Mouse (Mus musculus): ENCODE measurements at regions not wholly inside any gene's neighbourhood (a gene's known extent, or its start where the extent isn't known, plus 50 kb on each side); places are given as distances from the start of the nearest gene placed in this dataset.

DNA sequence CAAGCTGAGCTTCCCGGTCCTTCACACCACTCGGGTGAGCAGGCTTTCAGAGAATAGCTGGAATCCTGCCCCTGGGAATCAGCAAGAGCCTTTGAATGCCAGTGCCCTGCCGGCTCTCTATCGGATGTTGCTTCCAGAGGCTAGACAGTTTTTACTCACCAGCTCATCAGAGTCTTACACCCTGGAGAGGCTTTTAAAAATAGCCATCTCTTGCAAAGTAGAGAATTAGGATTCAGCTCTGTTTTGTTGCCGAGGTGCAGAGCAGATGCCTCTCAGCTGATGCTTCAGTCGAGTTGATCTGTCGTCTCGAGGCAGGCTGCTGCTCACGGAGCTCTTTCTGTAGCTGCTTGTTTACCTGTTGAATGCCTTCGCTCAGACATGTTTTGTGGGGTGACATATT lies 441.3 kb upstream of the Gulo start:
- Histone ChIP-seq H3K9ac (ENCODE audit: low read depth, low read length) (no peak overlapping the region), H3K9me3 (replicated peaks; ENCODE audit: low read length) (no peaks in the 10 kb centered on the region), H3K4me3 (replicated peaks; ENCODE audit: low read depth, low read length) (no peak overlapping the region), H3K4me2 (ENCODE audit: low read length) (no peak overlapping the region), H3K4me1 (replicated peaks; ENCODE audit: insufficient read depth, low read length) (no peaks in the 10 kb centered on the region), H3K27ac (no peak overlapping the region), H3K27me3 (ENCODE audit: insufficient read depth, low read length) (no peaks in the 10 kb centered on the region), H3K36me3 (ENCODE audit: insufficient read depth, low read length) (no peaks in the 10 kb centered on the region)
- no peak for TF ChIP-seq CTCF (IDR thresholded peaks at IDR 0.05; ENCODE audit: low read depth)
- DNase-seq (ENCODE audit: low spot score) (no peak), ATAC-seq (replicated peaks; ENCODE audit: low FRiP score, low read depth) (no peak)
- WGBS, result 71% methylated on average over 10 of the region's 10 CpGs

DNA sequence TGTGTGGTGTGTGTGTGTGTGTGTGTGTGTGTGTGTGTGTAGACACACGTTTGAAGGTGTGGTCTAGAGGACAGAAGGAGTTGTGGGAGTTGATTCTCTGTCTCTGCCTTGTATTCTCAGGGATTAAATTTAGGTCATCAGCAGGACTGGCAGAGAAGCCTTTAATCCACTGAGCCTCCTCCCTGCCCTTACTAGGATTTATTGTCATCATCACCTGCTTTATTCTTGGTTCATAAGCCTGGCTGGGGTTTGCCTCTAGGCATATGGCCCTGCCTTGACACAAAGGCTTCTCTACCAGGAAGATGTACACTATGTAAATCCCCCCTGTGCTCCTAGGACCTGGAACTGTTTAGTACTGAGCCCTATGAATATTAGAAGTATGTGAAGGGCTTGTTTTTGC lies 433.6 kb upstream of the Gulo start:
- no peak overlapping the region for H3K4me2 ChIP-seq (ENCODE audit: low read length)
- no peak overlapping the region for H3K9ac ChIP-seq (ENCODE audit: low read depth, low read length)
- no peaks in the 10 kb centered on the region for H3K9me3 ChIP-seq (replicated peaks; ENCODE audit: low read length)
- ATAC-seq (replicated peaks; ENCODE audit: low FRiP score, low read depth) (no peak), DNase-seq (ENCODE audit: low spot score) (no peak)
- TF ChIP-seq CTCF (IDR thresholded peaks at IDR 0.05; ENCODE audit: low read depth), result no peak
- no peaks in the 10 kb centered on the region for H3K36me3 ChIP-seq (ENCODE audit: insufficient read depth, low read length)
- H3K4me3 ChIP-seq (replicated peaks; ENCODE audit: low read depth, low read length), result no peak overlapping the region
- H3K4me1 ChIP-seq (replicated peaks; ENCODE audit: insufficient read depth, low read length), result no peaks in the 10 kb centered on the region
- WGBS, result 25% methylated on average over 1 of the region's 1 CpGs
- H3K27ac ChIP-seq, result no peak overlapping the region
- no peaks in the 10 kb centered on the region for H3K27me3 ChIP-seq (ENCODE audit: insufficient read depth, low read length)

DNA sequence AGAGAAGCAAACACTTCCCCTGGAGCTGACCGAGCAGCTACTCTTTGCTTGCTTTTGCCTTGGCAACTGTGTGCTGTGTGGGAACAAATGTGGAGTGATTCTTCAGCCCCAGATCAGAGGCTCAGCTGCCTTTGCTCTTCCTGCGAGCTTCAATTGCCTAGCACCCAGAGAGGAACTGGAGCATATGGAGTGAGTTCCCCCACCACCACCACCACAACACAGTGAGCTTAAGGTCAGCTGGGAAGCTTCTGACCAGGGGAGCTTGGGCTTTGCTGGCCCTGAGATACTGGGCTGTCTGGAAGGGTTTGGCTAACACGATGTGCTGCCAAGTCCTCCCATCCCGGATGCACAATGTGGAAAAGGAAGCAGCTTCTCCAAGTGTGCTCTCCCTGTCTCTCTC lies 432.8 kb upstream of the Gulo start:
- H3K4me2 ChIP-seq (ENCODE audit: low read length), result no peak overlapping the region
- TF ChIP-seq CTCF (IDR thresholded peaks at IDR 0.05; ENCODE audit: low read depth), result no peak
- no peak overlapping the region for H3K9ac ChIP-seq (ENCODE audit: low read depth, low read length)
- H3K4me1 ChIP-seq (replicated peaks; ENCODE audit: insufficient read depth, low read length), result no peaks in the 10 kb centered on the region
- WGBS, result 25% methylated on average over 4 of the region's 4 CpGs
- H3K9me3 ChIP-seq (replicated peaks; ENCODE audit: low read length), result no peaks in the 10 kb centered on the region
- DNase-seq (ENCODE audit: low spot score) (no peak), ATAC-seq (replicated peaks; ENCODE audit: low FRiP score, low read depth) (no peak)
- H3K36me3 ChIP-seq (ENCODE audit: insufficient read depth, low read length), result no peaks in the 10 kb centered on the region
- H3K27ac ChIP-seq, result no peak overlapping the region
- no peaks in the 10 kb centered on the region for H3K27me3 ChIP-seq (ENCODE audit: insufficient read depth, low read length)
- no peak overlapping the region for H3K4me3 ChIP-seq (replicated peaks; ENCODE audit: low read depth, low read length)

DNA sequence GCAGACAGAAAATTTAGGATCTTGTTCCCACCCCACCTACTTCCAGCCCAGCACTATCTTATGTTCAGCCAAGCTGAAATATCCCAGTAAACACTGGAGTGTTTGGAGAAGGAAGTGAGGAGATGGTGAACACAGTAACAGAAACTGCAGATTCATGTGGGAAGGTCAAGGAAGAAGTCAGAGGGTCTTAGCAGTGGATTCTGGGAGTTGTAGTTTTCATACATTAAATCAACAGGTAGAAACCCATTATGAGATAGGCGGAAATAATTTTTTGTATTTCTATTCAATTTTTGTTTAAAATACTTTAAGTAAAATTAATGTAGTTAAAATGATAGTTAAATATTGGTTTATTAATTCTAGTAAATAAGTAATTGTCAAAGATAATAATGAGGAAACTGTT lies 429.6 kb upstream of the Gulo start:
- H3K4me3 ChIP-seq (replicated peaks; ENCODE audit: low read depth, low read length), result no peak overlapping the region
- ATAC-seq (replicated peaks; ENCODE audit: low FRiP score, low read depth) (no peak), DNase-seq (ENCODE audit: low spot score) (peak; percentile 12)
- H3K27ac ChIP-seq, result no peak overlapping the region
- 90% methylated on average over 1 of the region's 1 CpGs for WGBS
- H3K36me3 ChIP-seq (ENCODE audit: insufficient read depth, low read length), result no peaks in the 10 kb centered on the region
- no peak for TF ChIP-seq CTCF (IDR thresholded peaks at IDR 0.05; ENCODE audit: low read depth)
- H3K9me3 ChIP-seq (replicated peaks; ENCODE audit: low read length), result no peaks in the 10 kb centered on the region
- H3K27me3 ChIP-seq (ENCODE audit: insufficient read depth, low read length), result no peaks in the 10 kb centered on the region
- no peak overlapping the region for H3K4me2 ChIP-seq (ENCODE audit: low read length)
- H3K9ac ChIP-seq (ENCODE audit: low read depth, low read length), result no peak overlapping the region
- H3K4me1 ChIP-seq (replicated peaks; ENCODE audit: insufficient read depth, low read length), result no peaks in the 10 kb centered on the region

DNA sequence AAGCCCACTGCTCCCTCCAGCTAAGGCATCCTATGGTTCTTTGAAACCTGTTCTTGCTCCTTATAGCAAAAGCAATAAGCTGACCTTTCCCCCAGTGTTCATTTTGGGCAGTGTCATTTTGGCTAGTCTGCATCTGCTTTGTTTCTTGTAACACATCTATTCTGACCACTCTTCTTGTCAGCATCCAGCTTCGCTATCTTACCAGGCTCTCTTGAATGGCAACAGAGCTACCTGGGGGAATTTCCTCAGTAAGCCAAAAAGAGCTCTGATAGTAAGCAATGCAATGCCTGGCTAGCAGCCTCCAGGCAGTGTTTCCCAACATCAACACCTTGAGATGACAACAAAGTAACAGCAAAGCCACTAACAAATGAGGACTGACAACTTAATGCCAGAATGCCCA lies 429.0 kb upstream of the Gulo start:
- Histone ChIP-seq H3K4me2 (ENCODE audit: low read length) (no peak overlapping the region), H3K27me3 (ENCODE audit: insufficient read depth, low read length) (no peaks in the 10 kb centered on the region), H3K4me3 (replicated peaks; ENCODE audit: low read depth, low read length) (no peak overlapping the region), H3K9me3 (replicated peaks; ENCODE audit: low read length) (no peaks in the 10 kb centered on the region), H3K4me1 (replicated peaks; ENCODE audit: insufficient read depth, low read length) (no peaks in the 10 kb centered on the region), H3K27ac (no peak overlapping the region), H3K9ac (ENCODE audit: low read depth, low read length) (no peak overlapping the region), H3K36me3 (ENCODE audit: insufficient read depth, low read length) (no peaks in the 10 kb centered on the region)
- ATAC-seq (replicated peaks; ENCODE audit: low FRiP score, low read depth) (no peak), DNase-seq (ENCODE audit: low spot score) (no peak)
- WGBS, result 91% methylated on average over 1 of the region's 1 CpGs
- TF ChIP-seq CTCF (IDR thresholded peaks at IDR 0.05; ENCODE audit: low read depth), result no peak

DNA sequence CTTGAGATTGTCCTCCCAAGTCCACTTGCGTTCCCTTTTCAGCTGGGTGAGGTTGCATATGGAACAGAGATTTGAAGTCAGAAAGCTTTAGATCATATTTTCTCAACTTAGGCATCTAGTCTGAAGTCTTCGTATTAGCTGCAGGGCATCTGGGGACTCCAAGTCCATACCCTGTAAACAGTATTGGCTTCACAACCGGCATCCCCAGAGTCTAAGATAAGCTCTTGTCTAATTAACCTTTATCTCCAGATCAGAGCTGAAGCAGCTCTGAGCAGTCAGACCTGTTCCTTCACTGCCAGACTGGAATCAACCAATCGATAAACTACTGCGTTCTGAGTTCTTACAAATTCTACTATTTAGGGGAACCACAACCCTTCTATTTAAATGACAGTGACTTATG lies 422.6 kb upstream of the Gulo start:
- Histone ChIP-seq H3K27me3 (ENCODE audit: insufficient read depth, low read length) (no peaks in the 10 kb centered on the region), H3K27ac (no peak overlapping the region), H3K36me3 (ENCODE audit: insufficient read depth, low read length) (no peaks in the 10 kb centered on the region), H3K4me1 (replicated peaks; ENCODE audit: insufficient read depth, low read length) (no peaks in the 10 kb centered on the region), H3K4me3 (replicated peaks; ENCODE audit: low read depth, low read length) (no peak overlapping the region), H3K9me3 (replicated peaks; ENCODE audit: low read length) (no peaks in the 10 kb centered on the region), H3K4me2 (ENCODE audit: low read length) (no peak overlapping the region), H3K9ac (ENCODE audit: low read depth, low read length) (no peak overlapping the region)
- no peak for TF ChIP-seq CTCF (IDR thresholded peaks at IDR 0.05; ENCODE audit: low read depth)
- WGBS, result 81% methylated on average over 5 of the region's 5 CpGs
- ATAC-seq (replicated peaks; ENCODE audit: low FRiP score, low read depth), result no peak
- no peak for DNase-seq (ENCODE audit: low spot score)

DNA sequence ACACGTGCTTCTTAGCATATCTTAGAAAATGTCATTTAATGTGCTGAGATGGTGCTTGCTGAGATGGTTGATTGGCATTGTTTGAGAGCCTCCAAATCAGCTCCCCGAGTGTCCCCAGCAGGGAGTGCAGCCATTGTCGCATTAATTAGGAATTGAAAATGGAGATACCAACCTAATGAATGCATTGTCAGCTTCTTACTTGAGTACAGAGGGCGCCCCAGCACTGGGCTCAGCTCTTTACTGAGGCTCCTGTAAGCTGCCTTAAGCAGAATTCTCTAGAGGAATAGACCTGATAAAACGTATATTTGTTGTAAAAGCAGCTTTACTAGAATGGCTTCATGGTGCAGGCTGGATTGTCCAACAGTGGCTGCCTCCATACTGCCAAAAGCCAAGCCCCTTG lies 415.1 kb upstream of the Gulo start:
- H3K27ac ChIP-seq, result no peak overlapping the region
- WGBS, result 27% methylated on average over 5 of the region's 5 CpGs
- ATAC-seq (replicated peaks; ENCODE audit: low FRiP score, low read depth) (no peak), DNase-seq (ENCODE audit: low spot score) (peak; percentile 25)
- no peaks in the 10 kb centered on the region for H3K36me3 ChIP-seq (ENCODE audit: insufficient read depth, low read length)
- H3K9ac ChIP-seq (ENCODE audit: low read depth, low read length), result no peak overlapping the region
- no peak overlapping the region for H3K4me2 ChIP-seq (ENCODE audit: low read length)
- TF ChIP-seq CTCF (IDR thresholded peaks at IDR 0.05; ENCODE audit: low read depth), result peak; percentile 41; the same call in 1 of the 2 replicates
- H3K4me3 ChIP-seq (replicated peaks; ENCODE audit: low read depth, low read length), result no peak overlapping the region
- H3K4me1 ChIP-seq (replicated peaks; ENCODE audit: insufficient read depth, low read length), result no peaks in the 10 kb centered on the region
- no peaks in the 10 kb centered on the region for H3K9me3 ChIP-seq (replicated peaks; ENCODE audit: low read length)
- H3K27me3 ChIP-seq (ENCODE audit: insufficient read depth, low read length), result no peaks in the 10 kb centered on the region

All from kidney, postnatal 0 days (tissue).